Mouse (Mus musculus): Measurements from ENCODE around the gene Ucma.

DNA sequence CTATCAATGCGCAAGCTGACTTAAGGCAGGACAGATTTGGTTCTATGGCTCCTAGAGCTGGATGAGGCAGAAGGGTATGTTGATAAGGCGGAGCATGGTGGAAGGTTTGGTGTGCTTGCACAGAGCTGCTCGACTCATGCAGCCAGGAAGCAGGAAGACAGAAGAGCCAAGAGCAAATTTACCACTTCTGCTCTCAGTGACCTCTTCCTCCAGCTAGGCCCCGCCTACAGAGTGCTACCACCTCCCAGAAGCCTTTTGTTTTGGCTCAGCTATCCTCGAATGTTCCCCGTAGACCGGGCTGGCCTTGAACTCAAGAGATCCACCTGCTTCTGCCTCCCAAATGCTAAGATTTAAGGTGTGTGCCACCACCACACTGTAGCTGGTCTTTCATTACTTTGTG lies 38.7 kb downstream of the Ucma start:
- no peak for TF ChIP-seq CTCF (IDR thresholded peaks at IDR 0.05; ENCODE audit: low read depth)
- TF ChIP-seq EP300 (optimal IDR thresholded peaks at IDR 0.05) = no peak
